Mouse (Mus musculus): ENCODE data around the gene Pgbd1. TPM values are rescaled to one million over a fixed set of nuclear protein-coding genes. Genes with fewer than 3 reads are reported as not detected.
"Not testable (repeated sequence)": the region's sequence is repeated elsewhere in the genome, so short reads cannot be mapped to it uniquely, and the experiment has no call there.

Gene Pgbd1
- total and polyA plus RNA-seq, 3 experiments = 3.9 to 7.4 (median 4.0) TPM

DNA sequence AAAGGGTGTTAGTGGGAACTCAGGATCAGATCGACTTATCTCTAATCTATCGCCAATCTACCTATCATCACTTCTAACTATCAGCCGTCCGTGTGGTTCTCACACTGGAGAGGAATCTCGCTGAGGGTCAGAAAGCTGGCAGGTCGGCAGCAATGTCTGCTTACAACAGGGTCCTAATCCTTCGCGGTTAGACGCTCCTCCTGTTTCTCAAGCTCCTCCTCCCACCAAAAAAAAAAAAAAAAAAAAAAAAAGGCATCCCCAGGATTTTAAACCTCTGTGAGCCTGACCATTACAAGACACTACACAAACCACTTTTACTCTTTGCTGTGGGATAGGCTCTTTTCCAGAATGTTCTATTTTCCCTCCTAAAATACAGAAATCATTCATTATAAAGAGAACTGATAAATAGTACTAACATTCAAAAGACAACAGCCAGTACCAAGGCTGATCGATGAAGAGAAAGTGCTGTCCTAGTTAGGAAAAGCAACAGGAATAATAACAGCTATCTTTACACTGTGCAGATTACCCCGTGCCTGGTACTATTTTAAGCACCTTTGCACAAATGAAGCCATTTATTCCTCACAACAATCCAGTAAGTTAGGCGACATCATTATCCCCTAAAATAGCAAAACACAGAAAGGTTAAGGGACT lies 39.1 kb downstream of the Pgbd1 start:
- Histone ChIP-seq H3K4me2 (ENCODE audit: insufficient read depth, low read depth, poor library complexity, severe bottlenecking) (peak overlapping the region; percentile 86), H3K27ac (ENCODE audit: insufficient read depth, low read depth) (no peak overlapping the region), H3K4me1 (ENCODE audit: control insufficient read depth in 1 of 2, insufficient read depth in 2 of 2) (peaks cover 0 to 42% of the 10 kb centered on the region in 2 experiments; a peak in 2 of 4 replicates), H3K9ac (ENCODE audit: insufficient read depth, low read depth) (peak overlapping the region; percentile 96), H3K9me3 (replicated peaks; ENCODE audit: low read length) (no peaks in the 10 kb centered on the region), H3K36me3 (replicated peaks in 1 of 2; ENCODE audit: control insufficient read depth in 1 of 2, insufficient read depth in 1 of 2, low read length in 1 of 2) (peaks cover 20 to 36% of the 10 kb centered on the region in 2 experiments), H3K4me3 (replicated peaks in 1 of 3; ENCODE audit: low read depth in 2 of 3, low read length in 2 of 3, poor library complexity in 1 of 3) (peak overlapping the region; percentile 69 to 76 (median 75)), H3K79me2 (replicated peaks; ENCODE audit: control insufficient read depth, extremely low read depth, insufficient read depth, poor library complexity, severe bottlenecking) (peaks cover 18% of the 10 kb centered on the region), H3K27me3 (replicated peaks) (no peaks in the 10 kb centered on the region)
- in situ Hi-C loops (cut with MboI; ENCODE audit: low pct_ligation_motif_present, low pct_unique_long_range_greater_than_20kb, low sequenced_read_pairs) = loop anchor here (10.0 to 25.0 kb wide), 2 partner anchors 53 to 611 kb away; partner anchors contain the start of genes Prss16 and Zscan26
- dilution Hi-C loops (cut with MboI; ENCODE audit: extremely low pct_ligation_motif_present, extremely low pct_unique_long_range_greater_than_20kb, low sequenced_read_pairs) = no loop called here
- TF ChIP-seq ZC3H11A (IDR thresholded peaks at IDR 0.05; ENCODE audit: low read depth, low read length) = no peak
- peak; percentile 97 for TF ChIP-seq ZNF384 (IDR thresholded peaks at IDR 0.05; ENCODE audit: low read depth, low read length)
- no peak for TF ChIP-seq ELF1 (IDR thresholded peaks at IDR 0.05; ENCODE audit: low read depth, low read length)
- TF ChIP-seq MAX (IDR thresholded peaks at IDR 0.05; ENCODE audit: low read length) = 0 out of 2 replicates have a peak, but pooled peaks have one; percentile 23
- 0 out of 2 replicates have a peak, but pooled peaks have one; percentile 14 for TF ChIP-seq CHD2 (IDR thresholded peaks at IDR 0.05; ENCODE audit: low read length)
- peak; percentile 34 for DNase-seq (ENCODE audit: extremely low read depth)

DNA sequence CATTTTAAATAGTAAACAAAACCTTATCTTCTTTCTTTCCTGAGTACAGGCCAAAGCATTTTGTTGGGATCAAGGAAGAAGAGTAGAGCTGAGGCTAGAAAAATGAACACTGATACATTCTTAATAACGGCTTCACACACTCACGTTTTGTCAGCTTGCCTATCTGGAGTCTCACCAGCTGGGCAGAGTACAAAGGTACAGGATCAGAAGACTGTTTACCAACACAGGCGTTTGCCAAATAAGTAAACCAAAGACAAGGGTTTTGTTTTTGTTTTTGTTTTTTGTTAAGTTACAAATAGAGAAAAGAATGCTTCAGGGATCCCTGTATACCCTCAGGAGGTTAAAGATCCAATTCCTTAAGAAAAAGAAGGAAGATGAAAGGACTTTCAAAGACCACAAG lies 39.7 kb downstream of the Pgbd1 start:
- no peaks in the 10 kb centered on the region for H3K9me3 ChIP-seq (replicated peaks; ENCODE audit: low read length)
- H3K27me3 ChIP-seq (replicated peaks) = no peaks in the 10 kb centered on the region
- H3K9ac ChIP-seq (ENCODE audit: insufficient read depth, low read depth) = peak overlapping the region; percentile 96; the same call in 1 of the 2 replicates
- H3K4me3 ChIP-seq (replicated peaks in 1 of 3; ENCODE audit: low read depth in 2 of 3, low read length in 2 of 3, poor library complexity in 1 of 3) = peak overlapping the region; percentile 69 to 76 (median 75)
- H3K27ac ChIP-seq (ENCODE audit: insufficient read depth, low read depth) = no peak overlapping the region
- H3K36me3 ChIP-seq (replicated peaks in 1 of 2; ENCODE audit: control insufficient read depth in 1 of 2, insufficient read depth in 1 of 2, low read length in 1 of 2) = peaks cover 26 to 42% of the 10 kb centered on the region in 2 experiments
- DNase-seq (ENCODE audit: extremely low read depth) = no peak
- dilution Hi-C loops (cut with MboI; ENCODE audit: extremely low pct_ligation_motif_present, extremely low pct_unique_long_range_greater_than_20kb, low sequenced_read_pairs) (no loop called here), in situ Hi-C loops (cut with MboI; ENCODE audit: low pct_ligation_motif_present, low pct_unique_long_range_greater_than_20kb, low sequenced_read_pairs) (loop anchor here (10.0 to 25.0 kb wide), 2 partner anchors 54 to 611 kb away; partner anchors contain the start of genes Prss16 and Zscan26)
- H3K79me2 ChIP-seq (replicated peaks; ENCODE audit: control insufficient read depth, extremely low read depth, insufficient read depth, poor library complexity, severe bottlenecking) = peaks cover 18% of the 10 kb centered on the region
- H3K4me1 ChIP-seq (ENCODE audit: control insufficient read depth in 1 of 2, insufficient read depth in 2 of 2) = peaks cover 0 to 42% of the 10 kb centered on the region in 2 experiments; a peak in 2 of 4 replicates
- peak overlapping the region; percentile 86 for H3K4me2 ChIP-seq (ENCODE audit: insufficient read depth, low read depth, poor library complexity, severe bottlenecking)
- no peak for TF ChIP-seq SMC3 (IDR thresholded peaks at IDR 0.05; ENCODE audit: low read depth, low read length)
- no peak for TF ChIP-seq EP300 (IDR thresholded peaks at IDR 0.05; ENCODE audit: low read length)
- TF ChIP-seq ZKSCAN1 (IDR thresholded peaks at IDR 0.05; ENCODE audit: borderline replicate concordance, low read depth, low read length) = no peak
- no peak for TF ChIP-seq PAX5 (IDR thresholded peaks at IDR 0.05; ENCODE audit: low read length)
- TF ChIP-seq POLR2A (IDR thresholded peaks at IDR 0.05; ENCODE audit: low read depth, low read length) = no peak
- no peak for TF ChIP-seq KAT2A (IDR thresholded peaks at IDR 0.05; ENCODE audit: insufficient replicate concordance, low read length)
- TF ChIP-seq POLR2AphosphoS2 (IDR thresholded peaks at IDR 0.05; ENCODE audit: low read depth, low read length) = no peak

DNA sequence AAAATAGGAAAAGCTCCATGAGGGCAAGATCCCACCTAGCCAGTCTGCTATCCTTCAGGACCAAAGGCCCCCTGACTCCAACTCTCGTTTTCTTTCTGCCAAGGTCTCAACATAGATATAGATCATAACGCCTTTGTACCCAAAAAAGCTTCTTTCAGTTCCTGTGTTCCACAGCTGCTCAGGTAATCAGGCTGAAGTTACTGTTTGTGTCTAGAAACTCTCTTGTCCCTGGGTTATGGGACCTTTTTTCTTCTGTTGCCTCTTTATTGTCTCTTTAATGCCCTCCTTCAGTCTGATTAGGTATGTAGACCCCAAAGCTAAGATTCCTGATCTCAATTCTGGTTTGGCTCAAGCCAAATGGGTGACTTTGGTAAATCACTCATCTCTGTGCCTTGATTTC lies 43.4 kb downstream of the Pgbd1 start:
- H3K79me2 ChIP-seq (replicated peaks; ENCODE audit: control insufficient read depth, extremely low read depth, insufficient read depth, poor library complexity, severe bottlenecking) = peaks cover 18% of the 10 kb centered on the region
- H3K27ac ChIP-seq (ENCODE audit: insufficient read depth, low read depth) = no peak overlapping the region
- H3K36me3 ChIP-seq (replicated peaks in 1 of 2; ENCODE audit: control insufficient read depth in 1 of 2, insufficient read depth in 1 of 2, low read length in 1 of 2) = peaks cover 47 to 75% of the 10 kb centered on the region in 2 experiments
- no peak overlapping the region for H3K4me2 ChIP-seq (ENCODE audit: insufficient read depth, low read depth, poor library complexity, severe bottlenecking)
- no peaks in the 10 kb centered on the region for H3K27me3 ChIP-seq (replicated peaks)
- no peaks in the 10 kb centered on the region for H3K9me3 ChIP-seq (replicated peaks; ENCODE audit: low read length)
- in situ Hi-C loops (cut with MboI; ENCODE audit: low pct_ligation_motif_present, low pct_unique_long_range_greater_than_20kb, low sequenced_read_pairs) = loop anchor here (25.0 kb wide), 1 partner anchor 315 kb away; the partner anchor contains the start of genes Hist1h2ai, Hist1h2bl, Hist1h2bm and Hist1h3h
- no peak for DNase-seq (ENCODE audit: extremely low read depth)
- TF ChIP-seq GABPA (IDR thresholded peaks at IDR 0.05; ENCODE audit: insufficient replicate concordance, low read depth, low read length) (no peak), EP300 (IDR thresholded peaks at IDR 0.05; ENCODE audit: low read length) (0 out of 2 replicates have a peak, but pooled peaks have one; percentile 24)
- dilution Hi-C loops (cut with MboI; ENCODE audit: extremely low pct_ligation_motif_present, extremely low pct_unique_long_range_greater_than_20kb, low sequenced_read_pairs) = no loop called here
- H3K9ac ChIP-seq (ENCODE audit: insufficient read depth, low read depth) = no peak overlapping the region
- H3K4me3 ChIP-seq (replicated peaks in 1 of 3; ENCODE audit: low read depth in 2 of 3, low read length in 2 of 3, poor library complexity in 1 of 3) = no peak overlapping the region
- H3K4me1 ChIP-seq (ENCODE audit: control insufficient read depth in 1 of 2, insufficient read depth in 2 of 2) = peaks cover 0 to 39% of the 10 kb centered on the region in 2 experiments; a peak in 2 of 4 replicates

DNA sequence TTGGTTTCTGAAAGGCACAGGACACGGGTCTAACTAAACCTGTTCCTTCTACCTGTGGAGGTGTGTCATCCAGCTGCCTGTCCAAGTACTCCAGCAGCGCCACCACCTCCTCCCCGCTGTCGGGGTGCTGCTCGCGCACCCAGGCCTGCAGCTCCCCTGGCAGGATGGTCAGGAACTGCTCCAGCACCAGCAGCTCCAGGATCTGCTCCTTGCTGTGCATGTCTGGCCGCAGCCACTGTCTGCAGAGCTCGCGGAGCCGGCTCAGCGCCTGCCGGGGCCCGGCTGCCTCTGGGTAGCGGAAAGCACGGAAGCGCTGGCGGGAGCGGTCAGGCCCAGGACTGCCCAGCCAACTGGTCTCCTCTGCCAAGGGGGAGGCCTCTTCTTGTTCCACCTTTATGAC lies 44.8 kb downstream of the Pgbd1 start:
- H3K27me3 ChIP-seq (replicated peaks); DNase-seq (ENCODE audit: extremely low read depth); H3K27ac ChIP-seq (ENCODE audit: insufficient read depth, low read depth); H3K9me3 ChIP-seq (replicated peaks; ENCODE audit: low read length); H3K79me2 ChIP-seq (replicated peaks; ENCODE audit: control insufficient read depth, extremely low read depth, insufficient read depth, poor library complexity, severe bottlenecking); H3K4me3 ChIP-seq (replicated peaks in 1 of 3; ENCODE audit: low read depth in 2 of 3, low read length in 2 of 3, poor library complexity in 1 of 3); H3K4me2 ChIP-seq (ENCODE audit: insufficient read depth, low read depth, poor library complexity, severe bottlenecking); dilution Hi-C loops (cut with MboI; ENCODE audit: extremely low pct_ligation_motif_present, extremely low pct_unique_long_range_greater_than_20kb, low sequenced_read_pairs); H3K9ac ChIP-seq (ENCODE audit: insufficient read depth, low read depth): not testable (repeated sequence)
- in situ Hi-C loops (cut with MboI; ENCODE audit: low pct_ligation_motif_present, low pct_unique_long_range_greater_than_20kb, low sequenced_read_pairs) = loop anchor here (25.0 kb wide), 1 partner anchor 316 kb away; the partner anchor contains the start of genes Hist1h2ai, Hist1h2bl, Hist1h2bm and Hist1h3h
- peaks cover 58 to 86% of the 10 kb centered on the region in 2 experiments for H3K36me3 ChIP-seq (replicated peaks in 1 of 2; ENCODE audit: control insufficient read depth in 1 of 2, insufficient read depth in 1 of 2, low read length in 1 of 2)
- H3K4me1 ChIP-seq (ENCODE audit: control insufficient read depth in 1 of 2, insufficient read depth in 2 of 2) = peaks cover 0 to 34% of the 10 kb centered on the region in 2 experiments; a peak in 2 of 4 replicates

Measured in CH12.LX (cell line).